Mouse (Mus musculus) kidney, embryonic 14.5 days (tissue): ENCODE measurements around the gene Acap2. TPM values are rescaled to one million over a fixed set of nuclear protein-coding genes. Genes with fewer than 3 reads are reported as not detected.

ENCODE experiments used
- ATAC-seq: fragments of 200-750 bp; cut with Nextera tagmentation; 2 replicates; pipeline ENCODE4 v1.8.0; 2017; ENCODE audit warnings: moderate number of reproducible peaks, mild to moderate bottlenecking, moderate TSS enrichment, moderate library complexity; ENCODE audit not compliant: low FRiP score, low TSS enrichment
- H3K27ac ChIP-seq: fragments of 300-500 bp; sonication (generic); 2 replicates; pipeline ENCODE4 v1.5.1; 2014; ENCODE audit warnings: low read depth, mild to moderate bottlenecking, low read length, moderate library complexity, mixed read lengths
- H3K27me3 ChIP-seq: fragments of 300-500 bp; sonication (generic); 2 replicates; pipeline ENCODE4 v1.6.1; 2014; ENCODE audit warnings: mild to moderate bottlenecking, low read length; ENCODE audit not compliant: control insufficient read depth, insufficient read depth
- H3K36me3 ChIP-seq: fragments of 300-500 bp; sonication (generic); 2 replicates; pipeline ENCODE4 v1.6.1; 2014; ENCODE audit warnings: low read length, mixed read lengths; ENCODE audit not compliant: control insufficient read depth, insufficient read depth
- H3K4me1 ChIP-seq: fragments of 300-500 bp; sonication (generic); 2 replicates; pipeline ENCODE4 v1.6.1; 2014; ENCODE audit warnings: low read length, mixed read lengths; ENCODE audit not compliant: control insufficient read depth, insufficient read depth
- H3K4me2 ChIP-seq: fragments of 300-500 bp; sonication (generic); replicated peaks from 2 replicates; pipeline ENCODE4 v1.6.1; 2014; ENCODE audit warnings: low read depth, mild to moderate bottlenecking, low read length
- H3K4me3 ChIP-seq: fragments of 300-500 bp; sonication (generic); 2 replicates; pipeline ENCODE4 v1.5.1; 2014; ENCODE audit warnings: mild to moderate bottlenecking, low read length
- H3K9ac ChIP-seq: fragments of 300-500 bp; sonication (generic); 2 replicates; pipeline ENCODE4 v1.6.1; 2014; ENCODE audit warnings: low read depth, mild to moderate bottlenecking, low read length, moderate library complexity
- H3K9me3 ChIP-seq: fragments of 300-500 bp; sonication (generic); 2 replicates; pipeline ENCODE4 v1.6.1; 2016; ENCODE audit warnings: low read length; ENCODE audit not compliant: control insufficient read depth
- WGBS: fragments of 180-500 bp; shearing (Covaris S2); extraction: QIAGEN DNeasy Blood & Tissue Kit; methylation state at CpG from one replicate; pipeline ENCODE4 v1.1.7; 2014; 5-methylcytosine and 5-hydroxymethylcytosine counted together
- polyA plus RNA-seq: library from polyadenylated mRNA; unstranded; fragments of >200 nt; fragmentation: Nextera tagmentation; extraction: Ambion mirVana; gene quantifications from 2 replicates; pipeline ENCODE4 v1.2.1, GENCODE M21; 2014

The Acap2 gene
- polyA plus RNA-seq = 12.8 and 21.2 TPM in 2 replicates

- H3K4me2 ChIP-seq = peak within 1 kb of the TSS; percentile 82
- peak within 1 kb of the TSS; percentile 76 for H3K9ac ChIP-seq
- no peaks in the 10 kb centered on the region for H3K27me3 ChIP-seq
- H3K4me3 ChIP-seq = peak within 1 kb of the TSS; percentile 87
- peaks cover 11% of the 10 kb centered on the region for H3K4me1 ChIP-seq
- peak within 1 kb of the TSS; percentile 77 for H3K27ac ChIP-seq
- under 1% methylated on average over 73 of the region's 73 CpGs for WGBS
- no peaks in the 10 kb centered on the region for H3K9me3 ChIP-seq
- H3K36me3 ChIP-seq = no peaks in the 10 kb centered on the region
- ATAC-seq = peak; percentile 99
Measured at GRCm38 (mm10) chr16:31200790-31201567, at the start of gene Acap2. TSS of gene Acap2 (minus strand) at chr16:31201245.

GRCm38 (mm10) chr16:31249401-31249800, 48.4 kb upstream of the Acap2 start:
- Histone ChIP-seq H3K4me1 (no peaks in the 10 kb centered on the region), H3K4me2 (no peak overlapping the region), H3K9me3 (no peaks in the 10 kb centered on the region), H3K36me3 (peaks cover 6% of the 10 kb centered on the region; the same call in 1 of the 2 replicates), H3K27me3 (no peaks in the 10 kb centered on the region), H3K27ac (no peak overlapping the region), H3K4me3 (no peak overlapping the region), H3K9ac (no peak overlapping the region)
- 85% methylated on average over 3 of the region's 3 CpGs for WGBS
- ATAC-seq = no peak

- Histone ChIP-seq H3K4me2 (no peak overlapping the region), H3K4me1 (no peaks in the 10 kb centered on the region), H3K27me3 (no peaks in the 10 kb centered on the region), H3K9me3 (no peaks in the 10 kb centered on the region), H3K27ac (no peak overlapping the region), H3K9ac (no peak overlapping the region), H3K36me3 (peaks cover 6% of the 10 kb centered on the region; the same call in 1 of the 2 replicates), H3K4me3 (no peak overlapping the region)
- no peak for ATAC-seq
- 90% methylated on average over 13 of the region's 13 CpGs for WGBS
Measured at GRCm38 (mm10) chr16:31248717-31249116, 47.7 kb upstream of the Acap2 start.

GRCm38 (mm10) chr16:31247442-31247841, 46.4 kb upstream of the Acap2 start:
- Histone ChIP-seq H3K4me1 (no peaks in the 10 kb centered on the region), H3K36me3 (peaks cover under 1% of the 10 kb centered on the region; the same call in 1 of the 2 replicates), H3K27ac (no peak overlapping the region), H3K27me3 (no peaks in the 10 kb centered on the region), H3K9ac (no peak overlapping the region), H3K4me3 (no peak overlapping the region), H3K9me3 (no peaks in the 10 kb centered on the region), H3K4me2 (no peak overlapping the region)
- no peak for ATAC-seq
- 78% methylated on average over 7 of the region's 7 CpGs for WGBS

GRCm38 (mm10) chr16:31244053-31244452, 43.0 kb upstream of the Acap2 start:
- no peak for ATAC-seq
- H3K4me1 ChIP-seq = no peaks in the 10 kb centered on the region
- H3K36me3 ChIP-seq = no peaks in the 10 kb centered on the region
- no peaks in the 10 kb centered on the region for H3K27me3 ChIP-seq
- no peak overlapping the region for H3K27ac ChIP-seq
- H3K9ac ChIP-seq = no peak overlapping the region
- no peak overlapping the region for H3K4me2 ChIP-seq
- no peak overlapping the region for H3K4me3 ChIP-seq
- no peaks in the 10 kb centered on the region for H3K9me3 ChIP-seq
- WGBS = 85% methylated on average over 3 of the region's 3 CpGs

GRCm38 (mm10) chr16:31241433-31241832, 40.4 kb upstream of the Acap2 start:
- Histone ChIP-seq H3K4me3 (no peak overlapping the region), H3K9me3 (no peaks in the 10 kb centered on the region), H3K36me3 (no peaks in the 10 kb centered on the region), H3K27me3 (no peaks in the 10 kb centered on the region), H3K4me1 (no peaks in the 10 kb centered on the region), H3K27ac (no peak overlapping the region), H3K9ac (no peak overlapping the region), H3K4me2 (no peak overlapping the region)
- WGBS = 85% methylated on average over 9 of the region's 9 CpGs
- ATAC-seq = no peak

- H3K36me3 ChIP-seq = no peaks in the 10 kb centered on the region
- H3K4me1 ChIP-seq = no peaks in the 10 kb centered on the region
- H3K4me2 ChIP-seq = no peak overlapping the region
- no peaks in the 10 kb centered on the region for H3K9me3 ChIP-seq
- H3K4me3 ChIP-seq = no peak overlapping the region
- no peak overlapping the region for H3K9ac ChIP-seq
- H3K27ac ChIP-seq = no peak overlapping the region
- ATAC-seq = no peak
- 90% methylated on average over 8 of the region's 8 CpGs for WGBS
- H3K27me3 ChIP-seq = no peaks in the 10 kb centered on the region
Measured at GRCm38 (mm10) chr16:31240569-31240968, 39.5 kb upstream of the Acap2 start.

GRCm38 (mm10) chr16:31238281-31238680, 37.2 kb upstream of the Acap2 start:
- no peak for ATAC-seq
- 78% methylated on average over 5 of the region's 5 CpGs for WGBS

More at GRCm38 (mm10) chr16:31238281-31238680, 37.2 kb upstream of the Acap2 start:
- H3K27ac ChIP-seq = no peak overlapping the region
- no peaks in the 10 kb centered on the region for H3K9me3 ChIP-seq
- no peak overlapping the region for H3K4me2 ChIP-seq
- H3K36me3 ChIP-seq = no peaks in the 10 kb centered on the region
- H3K9ac ChIP-seq = no peak overlapping the region
- no peak overlapping the region for H3K4me3 ChIP-seq
- H3K27me3 ChIP-seq = 0 out of 2 replicates have a peak, but pooled peaks cover 2% of the 10 kb centered on the region
- H3K4me1 ChIP-seq = peaks cover 4% of the 10 kb centered on the region; the same call in 1 of the 2 replicates
